Mouse (Mus musculus) cerebellum, adult 2 months (tissue): ENCODE data around the gene Ago4.

ENCODE experiments used
- CTCF ChIP-seq: fragments of 200-500 bp; IDR thresholded peaks from 2 replicates; pipeline ENCODE4 v1.5.1; 2011; ENCODE audit warnings: low read depth, mild to moderate bottlenecking, control low read depth, low read length, moderate library complexity, borderline replicate concordance; ENCODE audit not compliant: insufficient read depth
- POLR2A ChIP-seq: fragments of 200-500 bp; IDR thresholded peaks from 2 replicates; pipeline ENCODE4 v1.6.1; 2011; ENCODE audit warnings: low read length, control low read depth, borderline replicate concordance; ENCODE audit not compliant: insufficient read depth

DNA sequence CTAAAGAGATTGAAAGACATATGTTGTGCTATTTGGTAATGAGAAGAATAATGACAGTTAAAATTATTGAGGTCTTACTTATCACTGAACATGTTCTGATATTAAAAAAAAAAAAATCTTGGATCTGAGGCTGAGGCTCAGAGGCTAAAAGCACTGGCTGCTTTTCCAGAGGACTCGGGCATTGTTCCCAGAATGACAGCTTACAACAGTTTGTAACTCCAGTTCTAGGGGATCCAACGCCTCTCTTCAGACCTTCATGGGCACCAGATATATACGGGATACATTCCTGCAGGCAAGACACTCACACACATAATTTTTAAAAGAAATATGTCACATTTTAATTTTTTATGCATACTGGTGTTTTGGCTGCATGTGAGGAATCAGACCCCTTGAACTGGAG, 7.1 kb downstream of the Ago4 start:
- TF ChIP-seq CTCF, result no peak
- TF ChIP-seq POLR2A, result no peak
